Mouse (Mus musculus) E14TG2a.4 (cell line): ENCODE results near the gene Trip6.

Experiments
- H3K27me3 ChIP-seq: 2 replicates; pipeline ENCODE4 v1.6.1; 2014; ENCODE audit warnings: low read length, control low read depth; ENCODE audit not compliant: insufficient read depth
- H3K36me3 ChIP-seq: 2 replicates; pipeline ENCODE4 v1.6.1; 2014; ENCODE audit warnings: low read length, control low read depth; ENCODE audit not compliant: insufficient read depth
- H3K4me1 ChIP-seq: replicated peaks from 2 replicates; pipeline ENCODE4 v1.6.1; 2014; ENCODE audit warnings: low read depth, low read length, control low read depth
- H3K4me3 ChIP-seq: replicated peaks from 2 replicates; pipeline ENCODE4 v1.5.1; 2014; ENCODE audit warnings: mild to moderate bottlenecking, low read length
- H3K9me3 ChIP-seq: 2 replicates; pipeline ENCODE4 v1.6.1; 2014; ENCODE audit warnings: low read length, control low read depth
- CTCF ChIP-seq: conservative IDR thresholded peaks from 2 replicates; pipeline ENCODE4 v1.5.1; 2014; ENCODE audit warnings: low read length
- NANOG ChIP-seq: IDR thresholded peaks from 2 replicates; pipeline ENCODE4 v1.6.1; 2014; ENCODE audit warnings: borderline replicate concordance, low read length, mixed read lengths
- POU5F1 ChIP-seq: IDR thresholded peaks from 2 replicates; pipeline ENCODE4 v1.6.1; 2014; ENCODE audit warnings: low read length, borderline replicate concordance

Trip6 gene

GRCm38 (mm10) chr5:137332857-137333511 lies 18.8 kb upstream of the Trip6 start:
- H3K36me3 ChIP-seq, result peaks cover 15% of the 10 kb centered on the region
- peaks cover 49% of the 10 kb centered on the region for H3K4me1 ChIP-seq
- TF ChIP-seq CTCF, result no peak
- TF ChIP-seq POU5F1, result no peak
- TF ChIP-seq NANOG, result no peak
- H3K4me3 ChIP-seq, result peak overlapping the region; percentile 94
- no peaks in the 10 kb centered on the region for H3K9me3 ChIP-seq
- no peaks in the 10 kb centered on the region for H3K27me3 ChIP-seq

- Histone ChIP-seq H3K36me3 (peaks cover 30% of the 10 kb centered on the region), H3K4me3 (no peak overlapping the region), H3K27me3 (no peaks in the 10 kb centered on the region), H3K9me3 (no peaks in the 10 kb centered on the region), H3K4me1 (peaks cover 28% of the 10 kb centered on the region)
- TF ChIP-seq NANOG, result no peak
- TF ChIP-seq CTCF, result no peak
- TF ChIP-seq POU5F1, result no peak
Observed at GRCm38 (mm10) chr5:137330910-137331309, 16.7 kb upstream of the Trip6 start.

DNA sequence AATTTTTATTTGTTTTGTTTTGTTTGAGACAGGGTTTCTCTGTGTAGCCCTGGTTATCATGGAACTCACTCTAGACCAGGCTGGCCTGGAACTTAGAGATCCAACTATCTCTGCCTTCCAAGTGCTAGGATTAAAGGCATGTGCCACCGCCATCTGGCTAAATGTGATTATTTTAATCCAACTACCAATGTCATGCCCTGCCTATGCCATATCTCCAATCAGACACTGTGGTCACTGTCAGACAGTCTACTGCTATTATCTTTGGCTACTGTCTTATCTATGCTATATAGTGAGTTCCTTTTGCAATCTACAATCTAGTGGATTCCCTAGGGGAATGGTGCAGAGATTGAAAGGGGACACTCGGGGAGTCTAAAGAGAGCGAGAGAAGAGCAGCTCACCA lies 6.8 kb upstream of the Trip6 start:
- Histone ChIP-seq H3K4me3 (no peak overlapping the region), H3K9me3 (peaks cover 5% of the 10 kb centered on the region; the same call in 1 of the 2 replicates), H3K4me1 (peaks cover 12% of the 10 kb centered on the region), H3K27me3 (peaks cover 13% of the 10 kb centered on the region), H3K36me3 (peaks cover 68% of the 10 kb centered on the region)
- TF ChIP-seq NANOG (no peak), CTCF (no peak), POU5F1 (no peak)

DNA sequence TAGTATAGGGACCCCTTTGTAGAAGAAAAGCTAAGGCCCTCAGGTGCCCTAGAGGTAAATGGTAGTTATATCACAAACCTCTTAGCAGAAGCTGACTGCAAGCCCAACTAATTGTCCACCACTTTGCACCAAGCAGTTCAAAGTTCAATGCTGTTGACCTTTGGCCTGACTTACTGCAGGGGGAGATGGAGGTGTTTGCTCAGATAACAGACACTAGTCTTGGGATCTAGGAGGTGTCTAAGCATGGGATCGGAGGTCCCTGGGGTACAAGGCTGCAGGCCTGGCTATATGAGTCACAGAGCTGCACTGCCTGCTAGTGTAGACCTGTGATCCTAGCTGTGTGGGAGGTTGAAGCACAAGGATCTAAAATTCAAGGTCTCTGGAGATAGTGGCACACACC lies 4.4 kb upstream of the Trip6 start:
- Histone ChIP-seq H3K36me3 (peaks cover 54% of the 10 kb centered on the region), H3K27me3 (peaks cover 23% of the 10 kb centered on the region), H3K4me1 (peaks cover 34% of the 10 kb centered on the region), H3K9me3 (peaks cover 5% of the 10 kb centered on the region; the same call in 1 of the 2 replicates), H3K4me3 (no peak overlapping the region)
- TF ChIP-seq CTCF, result no peak
- no peak for TF ChIP-seq POU5F1
- TF ChIP-seq NANOG, result no peak

GRCm38 (mm10) chr5:137317361-137317760 lies 3.2 kb upstream of the Trip6 start:
- peaks cover 23% of the 10 kb centered on the region for H3K27me3 ChIP-seq
- no peak overlapping the region for H3K4me3 ChIP-seq
- peaks cover 37% of the 10 kb centered on the region for H3K4me1 ChIP-seq
- peaks cover 49% of the 10 kb centered on the region for H3K36me3 ChIP-seq
- no peak for TF ChIP-seq NANOG
- no peak for TF ChIP-seq CTCF
- no peak for TF ChIP-seq POU5F1
- peaks cover 5% of the 10 kb centered on the region; the same call in 1 of the 2 replicates for H3K9me3 ChIP-seq

DNA sequence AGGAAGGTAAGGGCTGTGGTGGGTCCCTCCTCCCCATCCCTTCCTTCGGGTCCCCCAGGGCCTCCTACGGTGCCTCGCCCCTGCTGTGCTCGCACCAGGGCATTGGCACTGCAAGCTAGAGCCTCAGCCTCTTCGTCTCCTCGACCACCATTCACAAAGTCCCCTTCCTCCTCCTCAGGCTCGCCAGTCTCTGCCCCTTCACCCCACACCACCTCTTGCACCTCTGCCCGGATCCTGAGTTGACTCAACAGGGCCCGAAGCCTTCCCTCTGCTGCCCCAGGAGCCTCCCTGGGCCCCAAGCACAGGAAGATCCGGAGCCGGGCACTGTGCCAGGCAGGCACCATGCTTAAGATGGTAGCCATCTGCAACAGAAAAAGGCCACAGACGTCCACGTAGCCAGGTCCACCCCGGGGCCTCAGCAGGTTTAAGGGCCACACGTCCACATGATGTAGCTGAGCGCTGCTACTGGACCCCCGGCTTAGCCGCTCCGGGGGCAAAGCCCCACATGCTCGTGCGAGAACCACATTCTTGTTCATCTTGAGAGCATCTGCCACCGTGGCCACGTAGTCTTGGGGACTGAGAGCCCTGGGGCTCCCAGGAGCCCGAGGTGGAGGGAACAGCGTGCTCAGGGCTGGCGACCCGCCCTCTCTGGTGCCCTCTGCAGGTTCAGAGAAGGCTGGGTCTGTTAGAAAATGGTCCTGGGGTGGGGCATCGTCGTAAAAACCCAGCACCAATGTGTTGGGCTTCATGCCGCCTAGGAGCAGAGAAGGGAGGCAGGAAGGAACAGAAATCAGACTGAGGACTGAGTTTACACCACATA lies 1.1 kb upstream of the Trip6 start:
- peaks cover 56% of the 10 kb centered on the region for H3K36me3 ChIP-seq
- peaks cover 46% of the 10 kb centered on the region for H3K4me1 ChIP-seq
- peaks cover 23% of the 10 kb centered on the region for H3K27me3 ChIP-seq
- no peak for TF ChIP-seq NANOG
- TF ChIP-seq CTCF, result peak; percentile 46
- TF ChIP-seq POU5F1, result no peak
- peaks cover 5% of the 10 kb centered on the region; the same call in 1 of the 2 replicates for H3K9me3 ChIP-seq
- H3K4me3 ChIP-seq, result peak overlapping the region; percentile 82

GRCm38 (mm10) chr5:137313466-137314192 lies 575 bp downstream of the Trip6 start:
- Histone ChIP-seq H3K9me3 (no peaks in the 10 kb centered on the region), H3K36me3 (peaks cover 59% of the 10 kb centered on the region), H3K4me1 (peaks cover 55% of the 10 kb centered on the region), H3K27me3 (peaks cover 23% of the 10 kb centered on the region), H3K4me3 (peak overlapping the region; percentile 82)
- TF ChIP-seq POU5F1, result no peak
- no peak for TF ChIP-seq NANOG
- no peak for TF ChIP-seq CTCF

DNA sequence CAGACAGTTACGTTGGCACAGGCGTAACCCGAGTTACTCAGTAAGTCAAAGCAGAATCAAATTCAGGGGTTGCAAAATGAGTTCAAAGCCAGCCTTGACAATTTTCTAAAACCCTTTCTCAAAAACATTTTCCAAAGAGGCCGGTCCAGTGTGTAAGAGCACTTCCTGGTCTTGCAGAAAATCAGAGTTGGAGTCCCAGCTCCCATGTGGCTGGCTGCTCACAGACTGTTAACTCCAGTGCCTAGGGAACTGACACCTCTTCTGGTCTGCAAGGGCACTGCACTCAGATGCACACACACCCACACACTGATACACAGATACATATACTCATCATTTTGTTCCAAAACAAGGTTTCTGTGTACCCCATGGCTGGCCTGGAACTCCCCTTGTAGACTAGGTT lies 5.8 kb downstream of the Trip6 start:
- no peaks in the 10 kb centered on the region for H3K27me3 ChIP-seq
- peak overlapping the region; percentile 97 for H3K4me3 ChIP-seq
- no peaks in the 10 kb centered on the region for H3K9me3 ChIP-seq
- TF ChIP-seq NANOG, result no peak
- peak; percentile 18; the same call in 1 of the 2 replicates for TF ChIP-seq CTCF
- no peak for TF ChIP-seq POU5F1
- peaks cover 59% of the 10 kb centered on the region for H3K4me1 ChIP-seq
- H3K36me3 ChIP-seq, result peaks cover 75% of the 10 kb centered on the region
